Mouse (Mus musculus) small intestine, adult 2 months (tissue): Measurements from ENCODE around the gene Lyar.

Experiments
- CTCF ChIP-seq: fragments of 200-500 bp; IDR thresholded peaks from 2 replicates; pipeline ENCODE4 v1.5.1; 2012; ENCODE audit warnings: low read depth, mild to moderate bottlenecking, control low read depth, inconsistent platforms, low read length, moderate library complexity, mixed read lengths; ENCODE audit not compliant: insufficient replicate concordance, insufficient read length; ENCODE audit errors: extremely low read depth
- POLR2A ChIP-seq: fragments of 200-500 bp; IDR thresholded peaks from 2 replicates; pipeline ENCODE4 v1.6.1; 2012; ENCODE audit warnings: low read depth, mild to moderate bottlenecking, control low read depth, inconsistent platforms, low read length, moderate library complexity

DNA sequence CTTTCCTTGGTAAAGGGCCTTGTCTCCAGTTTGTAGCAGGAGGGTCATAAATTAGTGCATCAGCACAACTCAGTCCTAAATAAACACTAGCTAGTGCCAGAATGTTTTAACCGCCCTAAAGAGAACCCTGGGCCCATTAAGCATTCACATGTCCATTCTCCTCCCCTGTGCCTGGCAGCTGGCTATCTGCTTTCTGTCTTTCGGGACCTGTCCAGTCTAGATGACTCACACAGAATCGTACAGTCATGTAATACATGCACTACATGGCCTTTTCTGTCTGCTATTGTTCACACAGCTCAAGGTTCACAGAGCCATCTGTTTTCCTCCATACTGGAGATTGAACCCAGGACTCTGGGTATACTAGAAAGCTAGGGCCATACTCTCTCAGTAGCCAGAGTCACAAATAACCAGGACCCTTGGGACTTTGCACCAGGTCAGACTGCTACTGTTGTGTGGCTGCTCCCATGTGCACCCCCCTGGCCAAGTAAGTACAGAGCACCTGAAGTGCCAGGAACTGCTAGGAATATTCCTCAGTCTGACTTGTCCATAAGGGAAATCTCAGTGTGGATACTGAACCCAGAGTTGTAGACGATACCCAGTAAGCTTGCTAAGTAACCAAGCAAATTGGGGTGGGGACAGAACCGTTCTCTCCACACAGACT is 23.3 kb upstream of the Lyar start:
- no peak for TF ChIP-seq POLR2A
- no peak for TF ChIP-seq CTCF
